In genomic region chr13:57450189-57450821, GRCm38 (mm10) we compare ENCODE assay signal across 11 mouse cellular contexts.
DNase-seq lines count a peak whose midpoint lies in the region; ATAC-seq lines count a peak whose summit lies in the region.
"Had no signal": no experiment of that assay in that cellular context is flagged by ENCODE, and none has a peak within 500 bp of the region (broad histone marks: within the 10 kb centered on the region; RNA-seq: fewer than 3 reads in every experiment).

No protein-coding gene starts in this region.

- H3K9ac ChIP-seq in neural tube, embryonic 13.5 days: no peak overlapping the region
- no peak overlapping the region for H3K9ac ChIP-seq in forebrain, embryonic 14.5 days (ENCODE audit: low read length)
- no peak overlapping the region for H3K9ac ChIP-seq in liver, embryonic 11.5 days (ENCODE audit: low read depth, low read length)

- intact Hi-C loops in left cerebral cortex, postnatal 36 days (cut with DNase I): no loop called here

- ATAC-seq in neural tube, embryonic 13.5 days (ENCODE audit: low read depth): peak; percentile 60; the same call in 1 of the 2 replicates
- peak; percentile 87 for ATAC-seq in forebrain, embryonic 14.5 days
- no peak for ATAC-seq in liver, embryonic 11.5 days (replicated peaks; ENCODE audit: low FRiP score)

- 29% methylated on average over 11 of the region's 11 CpGs for WGBS in neural tube, embryonic 13.5 days
- 3% methylated on average over 11 of the region's 11 CpGs for WGBS in forebrain, embryonic 14.5 days
- WGBS in liver, embryonic 11.5 days: 40% methylated on average over 11 of the region's 11 CpGs

- H3K4me1 ChIP-seq in neural tube, embryonic 13.5 days (replicated peaks): peaks cover 44% of the 10 kb centered on the region
- peaks cover 14% of the 10 kb centered on the region for H3K4me1 ChIP-seq in forebrain, embryonic 14.5 days (ENCODE audit: control insufficient read depth, insufficient read depth, low read length)
- H3K4me1 ChIP-seq in liver, embryonic 11.5 days (replicated peaks; ENCODE audit: control insufficient read depth, insufficient read depth, low read length): no peaks in the 10 kb centered on the region
- H3K4me1 ChIP-seq: megakaryocyte, embryonic 14.5 days had no signal

- no peak overlapping the region for H3K4me3 ChIP-seq in neural tube, embryonic 13.5 days
- H3K4me3 ChIP-seq in forebrain, embryonic 14.5 days (ENCODE audit: low read depth, low read length): no peak overlapping the region
- no peak overlapping the region for H3K4me3 ChIP-seq in liver, embryonic 11.5 days (ENCODE audit: low read depth, low read length)
- H3K4me3 ChIP-seq: megakaryocyte, embryonic 14.5 days had no signal

- H3K27ac ChIP-seq in neural tube, embryonic 13.5 days (replicated peaks): peak overlapping the region; percentile 77
- no peak overlapping the region for H3K27ac ChIP-seq in forebrain, embryonic 14.5 days (ENCODE audit: low read depth, low read length)
- no peak overlapping the region for H3K27ac ChIP-seq in liver, embryonic 11.5 days (ENCODE audit: low read depth, low read length)

- no peaks in the 10 kb centered on the region for H3K27me3 ChIP-seq in neural tube, embryonic 13.5 days
- H3K27me3 ChIP-seq in forebrain, embryonic 14.5 days (replicated peaks; ENCODE audit: control insufficient read depth, insufficient read depth, low read length): 0 out of 2 replicates have a peak, but pooled peaks cover 7% of the 10 kb centered on the region
- no peaks in the 10 kb centered on the region for H3K27me3 ChIP-seq in liver, embryonic 11.5 days (replicated peaks; ENCODE audit: control insufficient read depth, insufficient read depth, low read length)
- H3K27me3 ChIP-seq: megakaryocyte, embryonic 14.5 days had no signal

- DNase-seq in neural tube, embryonic 10.5 days (ENCODE audit: extremely low spot score, low spot score): no peak
- peak; percentile 81 for DNase-seq in forebrain, embryonic 14.5 days (ENCODE audit: low spot score)
- peak; percentile 52 to 55 for DNase-seq in left cerebral cortex, postnatal 36 days (ENCODE audit: low spot score in 2 of 2)
- DNase-seq in retina, postnatal 1 day: peak; percentile 80
- DNase-seq in liver: no peak
- no peak for DNase-seq in liver, embryonic 11.5 days (ENCODE audit: low spot score)
- no peak for DNase-seq in cerebellum, postnatal 36 days
- DNase-seq: adrenal gland, postnatal 10 days had no signal

- H3K4me2 ChIP-seq in neural tube, embryonic 13.5 days: no peak overlapping the region
- no peak overlapping the region for H3K4me2 ChIP-seq in forebrain, embryonic 14.5 days (ENCODE audit: low read length)
- H3K4me2 ChIP-seq in liver, embryonic 11.5 days: no peak overlapping the region

- no peaks in the 10 kb centered on the region for H3K9me3 ChIP-seq in neural tube, embryonic 13.5 days
- H3K9me3 ChIP-seq in forebrain, embryonic 14.5 days (replicated peaks; ENCODE audit: control insufficient read depth, low read length): no peaks in the 10 kb centered on the region
- H3K9me3 ChIP-seq in liver, embryonic 11.5 days (ENCODE audit: control insufficient read depth, low read length): no peaks in the 10 kb centered on the region

- H3K36me3 ChIP-seq in neural tube, embryonic 13.5 days: no peaks in the 10 kb centered on the region
- H3K36me3 ChIP-seq in forebrain, embryonic 14.5 days (ENCODE audit: control insufficient read depth, insufficient read depth, low read length): no peaks in the 10 kb centered on the region
- H3K36me3 ChIP-seq in liver, embryonic 11.5 days (ENCODE audit: control insufficient read depth, insufficient read depth, low read length): no peaks in the 10 kb centered on the region
- H3K36me3 ChIP-seq: G1E had no signal

Comparison
In these comparisons a context has a peak if more than half of its experiments do, and no peak if none do; other contexts are left out.
1. DNase-seq: peak in forebrain, embryonic 14.5 days (single experiment), left cerebral cortex, postnatal 36 days (2 of 2) and retina, postnatal 1 day (single experiment); none in neural tube, embryonic 10.5 days (single experiment), liver (single experiment), liver, embryonic 11.5 days (single experiment) and cerebellum, postnatal 36 days (0 of 2).